Mouse (Mus musculus) kidney, adult 10 weeks (tissue): ENCODE results near the gene Epo. TPM values are rescaled to one million over a fixed set of nuclear protein-coding genes. Genes with fewer than 3 reads are reported as not detected.

Experiments
- polyA plus RNA-seq: library from polyadenylated mRNA; stranded (reverse); fragments of 350-450 nt; fragmentation: Illumina TruSeq; extraction: RNeasy Lipid Tissue Mini Kit (QIAGEN cat#74804); gene quantifications from one replicate; pipeline ENCODE4 v1.2.3, GENCODE M21; 2014; ENCODE audit warnings: low read depth, low replicate concordance

The Epo gene
- polyA plus RNA-seq, result not detected

DNA sequence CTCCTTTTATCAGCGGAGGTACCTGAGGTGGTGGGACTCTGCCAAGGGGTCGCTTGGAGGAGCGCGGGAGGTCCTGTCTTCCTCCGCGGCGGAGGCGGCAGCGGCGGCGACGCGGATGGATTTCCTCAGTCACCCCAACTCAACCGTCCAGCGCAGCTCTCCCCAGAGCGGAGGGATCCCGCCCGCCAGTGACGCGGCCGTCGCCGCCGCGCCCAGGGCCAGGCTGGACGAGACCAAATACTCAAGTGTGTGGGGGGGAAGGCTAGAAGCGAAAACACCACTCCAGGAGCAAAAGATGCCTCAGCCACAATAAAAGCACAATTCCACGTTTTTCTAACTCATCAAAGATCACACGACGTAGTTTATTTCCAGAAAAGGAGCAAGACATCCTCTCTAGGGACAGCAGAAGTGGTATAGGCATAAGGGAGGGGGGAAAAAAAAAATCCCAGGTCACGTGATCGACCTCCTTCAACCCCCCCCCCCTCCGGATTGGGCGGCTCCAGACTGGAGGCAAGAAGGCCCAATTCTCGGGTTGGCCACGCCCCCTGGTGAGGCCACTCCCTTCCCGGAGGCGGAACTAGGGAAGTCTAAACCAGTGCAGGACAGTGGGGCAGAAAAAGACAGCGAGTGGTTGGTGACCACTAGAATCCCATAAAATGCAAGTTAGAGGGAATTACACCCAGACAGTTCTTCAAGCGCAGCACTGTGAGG is at the start of gene Epo, which contains the start of gene Gnb2:
Gene Epo (minus strand): TSS at position 126 of the 711 bp plus-strand sequence.
Gene Gnb2 (minus strand): TSS at position 394 of the 711 bp plus-strand sequence.

DNA sequence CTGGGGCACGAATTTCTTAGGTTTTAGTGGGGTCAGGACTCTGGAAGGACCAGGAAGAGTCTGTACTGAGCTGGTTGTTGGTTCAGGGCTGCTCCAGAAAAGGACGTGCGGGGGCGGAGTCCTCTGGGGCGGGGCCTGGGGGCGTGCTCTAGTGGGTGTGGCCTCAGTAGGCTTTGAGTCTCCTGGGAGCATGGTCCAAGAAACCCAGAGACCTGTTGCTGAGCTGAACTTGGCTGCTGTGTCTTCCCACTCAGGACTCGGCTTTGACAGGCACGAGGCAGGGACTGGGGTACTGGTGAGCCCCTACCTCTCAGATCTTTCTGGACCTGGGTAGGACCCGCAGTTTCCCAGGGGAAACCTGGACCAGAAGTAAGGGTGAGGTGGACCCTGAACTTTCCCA is 36.6 kb upstream of the Epo start, which contains the start of gene Tfr2:
Gene Tfr2 (plus strand): TSS at position 176 of the 400 bp plus-strand sequence.

DNA sequence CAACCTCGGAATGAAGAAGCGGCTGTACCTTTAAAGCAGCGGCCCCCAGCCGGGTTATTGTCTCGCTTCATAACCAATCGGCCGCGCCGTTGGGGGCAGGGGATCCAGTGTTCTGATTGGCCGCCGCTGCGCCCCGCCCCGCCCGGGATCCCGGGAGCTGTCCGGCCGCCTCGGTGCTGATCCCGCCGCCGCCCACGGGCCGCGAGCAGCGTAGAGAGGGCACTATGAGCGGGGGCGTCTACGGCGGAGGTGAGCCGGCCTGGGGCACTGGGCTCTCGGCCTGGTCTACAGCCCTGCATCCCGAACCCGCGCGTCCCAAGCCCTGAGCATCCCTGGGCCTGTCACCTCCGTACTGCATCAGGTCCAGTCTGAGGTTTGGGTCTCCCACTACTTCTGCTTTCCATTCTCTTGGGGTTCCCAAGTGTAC is 20.4 kb upstream of the Epo start, which contains the start of gene Actl6b:
Gene Actl6b (plus strand): TSS at position 107 of the 427 bp plus-strand sequence.

DNA sequence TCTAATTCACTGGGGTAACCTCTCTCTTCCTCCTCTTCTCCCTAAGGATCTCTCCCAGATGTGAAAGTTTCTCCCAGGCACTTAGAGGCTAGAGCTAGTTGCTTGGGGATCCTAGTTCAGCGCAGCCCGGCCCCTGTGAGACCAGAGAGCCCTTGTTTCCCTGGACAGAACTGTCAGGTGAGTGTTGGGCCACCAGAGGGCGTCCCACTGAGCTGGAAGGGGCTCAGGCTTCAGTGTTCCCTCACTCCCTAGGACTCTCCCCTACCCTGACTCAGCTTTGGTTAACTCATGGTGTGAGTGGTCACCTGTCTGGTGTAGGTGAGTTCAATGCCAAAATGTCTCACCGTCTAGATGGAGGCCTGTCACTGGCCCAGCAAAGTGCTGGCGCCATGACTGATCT is 14.6 kb downstream of the Epo start, which contains the start of gene Gigyf1:
Gene Gigyf1 (plus strand): TSS at position 113 of the 400 bp plus-strand sequence.

DNA sequence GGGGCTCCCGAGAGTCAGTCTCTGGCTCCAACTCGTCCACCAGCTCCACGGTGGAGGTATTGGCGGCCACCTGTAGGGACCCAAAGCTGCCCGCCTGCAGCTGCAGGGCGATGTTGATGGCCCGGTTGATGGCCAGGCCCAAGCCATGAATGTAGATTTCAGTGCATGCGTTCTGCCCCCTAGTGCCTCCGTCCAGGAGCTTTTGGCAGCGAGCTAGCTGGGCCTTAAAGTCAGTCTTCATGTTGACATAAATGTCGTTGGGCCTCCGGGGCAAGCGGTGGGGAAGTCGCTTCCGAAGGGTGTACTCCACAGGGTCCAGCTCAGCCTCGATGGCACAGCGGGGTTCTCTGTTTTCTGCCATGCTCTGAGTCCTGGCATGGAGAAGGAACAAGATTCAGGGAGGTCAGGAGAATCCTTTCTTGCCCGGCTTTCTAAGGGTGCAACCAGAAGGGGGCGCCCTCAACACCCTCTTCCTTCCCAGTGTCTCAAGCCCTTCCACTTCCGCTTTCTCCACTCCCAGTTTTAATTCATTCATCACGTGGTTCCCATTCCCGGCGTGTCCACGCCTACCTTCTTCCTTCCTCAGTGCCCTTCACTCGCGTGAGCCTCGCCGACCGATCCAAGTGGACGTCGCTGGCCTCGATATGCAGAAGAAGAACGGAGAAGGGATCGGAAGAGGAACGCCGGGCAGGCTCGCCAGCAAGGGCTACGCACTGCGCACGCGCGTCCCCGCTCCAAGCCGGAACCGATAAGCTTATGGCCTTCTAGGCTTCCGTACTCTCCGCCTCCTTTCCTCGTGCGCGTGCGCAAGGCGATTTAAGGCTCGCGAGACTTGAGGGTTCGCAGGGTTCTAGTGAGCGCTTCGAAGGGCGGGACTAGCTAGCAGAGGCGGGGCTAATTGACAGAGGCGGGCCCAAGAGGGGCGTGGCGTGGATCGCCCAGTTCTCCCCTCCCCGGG is 31.1 kb downstream of the Epo start, which contains the start of gene Pop7:
Gene Pop7 (minus strand): TSS at position 810 of the 958 bp plus-strand sequence.

DNA sequence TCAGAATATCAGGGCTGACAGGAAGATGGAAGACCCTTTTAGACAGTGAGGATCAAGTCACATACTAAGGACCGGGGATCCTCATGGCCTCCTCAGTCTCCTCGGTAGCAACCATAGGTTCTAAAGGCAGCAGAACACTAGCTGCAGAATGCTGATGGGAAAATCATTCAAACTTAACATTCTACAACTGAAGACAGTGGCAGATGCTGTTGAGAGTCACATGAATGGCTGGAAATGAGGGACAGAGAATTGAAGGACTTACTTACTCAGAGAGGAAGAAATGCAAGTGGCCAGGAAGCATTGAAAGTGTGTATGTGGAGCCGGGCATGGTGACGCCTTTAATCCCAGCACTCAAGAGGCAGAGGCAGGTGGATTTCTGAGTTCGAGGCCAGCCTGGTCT is 56.1 kb downstream of the Epo start, which contains the start of gene Zan:
Gene Zan (minus strand): TSS at position 101 of the 400 bp plus-strand sequence.

Other genes with a start within 250 kb of the Epo start
- gene Ache, start 245.7 kb downstream of the Epo start, polyA plus RNA-seq, result 0.44 TPM
- 2.3 TPM for gene Ufsp1, start 238.6 kb downstream of the Epo start, polyA plus RNA-seq
- gene Srrt, start 225.6 kb downstream of the Epo start, polyA plus RNA-seq, result 11.8 TPM
- 0.20 TPM for gene Trip6, start 218.8 kb downstream of the Epo start, polyA plus RNA-seq
- 0.73 TPM for gene Slc12a9, start 199.6 kb downstream of the Epo start, polyA plus RNA-seq
- 6.5 TPM for gene Ephb4, start 183.1 kb downstream of the Epo start, polyA plus RNA-seq
- gene Zan, start 56.2 kb downstream of the Epo start, polyA plus RNA-seq, result not detected
- gene Pop7, start 30.7 kb downstream of the Epo start, polyA plus RNA-seq, result not detected
- 1.5 TPM for gene Gigyf1, start 14.7 kb downstream of the Epo start, polyA plus RNA-seq
- gene Gnb2, start 268 bp upstream of the Epo start, polyA plus RNA-seq, result 1.4 TPM
- not detected for gene Actl6b, start 20.3 kb upstream of the Epo start, polyA plus RNA-seq
- not detected for gene Tfr2, start 36.6 kb upstream of the Epo start, polyA plus RNA-seq
- not detected for gene Mospd3, start 67.8 kb upstream of the Epo start, polyA plus RNA-seq
- gene Pcolce, start 80.5 kb upstream of the Epo start, polyA plus RNA-seq, result 7.1 TPM
- gene Fbxo24, start 95.8 kb upstream of the Epo start, polyA plus RNA-seq, result not detected
- gene Lrch4, start 95.9 kb upstream of the Epo start, polyA plus RNA-seq, result 0.85 TPM
- not detected for gene Gm20605, start 95.9 kb upstream of the Epo start, polyA plus RNA-seq
- gene Sap25, start 108.1 kb upstream of the Epo start, polyA plus RNA-seq, result not detected
- gene Irs3, start 112.5 kb upstream of the Epo start, polyA plus RNA-seq, result not detected
- 11.3 TPM for gene Agfg2, start 151.5 kb upstream of the Epo start, polyA plus RNA-seq
- 0.16 TPM for gene Nyap1, start 208.4 kb upstream of the Epo start, polyA plus RNA-seq
- 0.36 TPM for gene Tsc22d4, start 212.5 kb upstream of the Epo start, polyA plus RNA-seq
- not detected for gene Ppp1r35, start 245.6 kb upstream of the Epo start, polyA plus RNA-seq